Mouse (Mus musculus): ENCODE results near the gene Ublcp1. TPM values are rescaled to one million over a fixed set of nuclear protein-coding genes. Genes with fewer than 3 reads are reported as not detected.

Gene Ublcp1
- 10.3 and 13.5 TPM in 2 replicates for polyA plus RNA-seq (2012; rRNA removed)

- DNase-seq (ENCODE audit: low read depth, low spot score) = peak; percentile 80
- WGBS = under 1% methylated on average over 54 of the region's 54 CpGs
Observed at GRCm38 (mm10) chr11:44470432-44471336, at the start of gene Ublcp1. TSS of gene Ublcp1 (minus strand) at chr11:44470498.

GRCm38 (mm10) chr11:44519096-44519949, 49.0 kb upstream of the Ublcp1 start:
- under 1% methylated on average over 56 of the region's 61 CpGs for WGBS
- no peak for DNase-seq (ENCODE audit: low read depth, low spot score)

- DNase-seq (ENCODE audit: low read depth, low spot score) = peak; percentile 53
- WGBS = under 1% methylated on average over 69 of the region's 70 CpGs
Observed at GRCm38 (mm10) chr11:44518281-44519095, 48.2 kb upstream of the Ublcp1 start, which contains the start of gene Rnf145. TSS of gene Rnf145 (plus strand) at chr11:44518964.

GRCm38 (mm10) chr11:44517561-44518280, 47.4 kb upstream of the Ublcp1 start:
- WGBS = 18% methylated on average over 6 of the region's 6 CpGs
- no peak for DNase-seq (ENCODE audit: low read depth, low spot score)

GRCm38 (mm10) chr11:44516362-44516761, 46.1 kb upstream of the Ublcp1 start:
- WGBS = 3% methylated on average over 1 of the region's 1 CpGs

GRCm38 (mm10) chr11:44514666-44515065, 44.4 kb upstream of the Ublcp1 start:
- 59% methylated on average over 2 of the region's 2 CpGs for WGBS
- no peak for DNase-seq (ENCODE audit: low read depth, low spot score)

More at GRCm38 (mm10) chr11:44516362-44516761, 46.1 kb upstream of the Ublcp1 start:
- no peak for DNase-seq (ENCODE audit: low read depth, low spot score)

GRCm38 (mm10) chr11:44513026-44513422, 42.7 kb upstream of the Ublcp1 start:
- 33% methylated on average over 2 of the region's 2 CpGs for WGBS

GRCm38 (mm10) chr11:44512044-44513025, 42.0 kb upstream of the Ublcp1 start:
- no peak for DNase-seq (ENCODE audit: low read depth, low spot score)
- 25% methylated on average over 14 of the region's 14 CpGs for WGBS

More at GRCm38 (mm10) chr11:44513026-44513422, 42.7 kb upstream of the Ublcp1 start:
- DNase-seq (ENCODE audit: low read depth, low spot score) = no peak

GRCm38 (mm10) chr11:44510371-44510770, 40.1 kb upstream of the Ublcp1 start:
- no peak for DNase-seq (ENCODE audit: low read depth, low spot score)
- 94% methylated on average over 7 of the region's 7 CpGs for WGBS

GRCm38 (mm10) chr11:44509906-44510305, 39.6 kb upstream of the Ublcp1 start:
- WGBS = 79% methylated on average over 2 of the region's 2 CpGs
- DNase-seq (ENCODE audit: low read depth, low spot score) = no peak

GRCm38 (mm10) chr11:44508876-44509275, 38.6 kb upstream of the Ublcp1 start:
- DNase-seq (ENCODE audit: low read depth, low spot score) = no peak
- 44% methylated on average over 4 of the region's 4 CpGs for WGBS

GRCm38 (mm10) chr11:44504761-44505160, 34.5 kb upstream of the Ublcp1 start:
- no peak for DNase-seq (ENCODE audit: low read depth, low spot score)
- 82% methylated on average over 3 of the region's 3 CpGs for WGBS

- no peak for DNase-seq (ENCODE audit: low read depth, low spot score)
Observed at GRCm38 (mm10) chr11:44504146-44504545, 33.8 kb upstream of the Ublcp1 start.

GRCm38 (mm10) chr11:44502931-44503330, 32.6 kb upstream of the Ublcp1 start:
- no peak for DNase-seq (ENCODE audit: low read depth, low spot score)
- 75% methylated on average over 5 of the region's 5 CpGs for WGBS

More at GRCm38 (mm10) chr11:44504146-44504545, 33.8 kb upstream of the Ublcp1 start:
- WGBS = 41% methylated on average over 7 of the region's 7 CpGs

- 91% methylated on average over 2 of the region's 2 CpGs for WGBS
- no peak for DNase-seq (ENCODE audit: low read depth, low spot score)
Observed at GRCm38 (mm10) chr11:44501477-44501876, 31.2 kb upstream of the Ublcp1 start.

GRCm38 (mm10) chr11:44500966-44501365, 30.7 kb upstream of the Ublcp1 start:
- WGBS = 78% methylated on average over 7 of the region's 7 CpGs
- DNase-seq (ENCODE audit: low read depth, low spot score) = no peak

GRCm38 (mm10) chr11:44498412-44499272, 28.3 kb upstream of the Ublcp1 start:
- 79% methylated on average over 13 of the region's 13 CpGs for WGBS
- no peak for DNase-seq (ENCODE audit: low read depth, low spot score)
